Mouse (Mus musculus): ENCODE data around the gene 2610042L04Rik.
"Not testable (repeated sequence)": the region's sequence is repeated elsewhere in the genome, so short reads cannot be mapped to it uniquely, and the experiment has no call there.

Gene 2610042L04Rik

DNA sequence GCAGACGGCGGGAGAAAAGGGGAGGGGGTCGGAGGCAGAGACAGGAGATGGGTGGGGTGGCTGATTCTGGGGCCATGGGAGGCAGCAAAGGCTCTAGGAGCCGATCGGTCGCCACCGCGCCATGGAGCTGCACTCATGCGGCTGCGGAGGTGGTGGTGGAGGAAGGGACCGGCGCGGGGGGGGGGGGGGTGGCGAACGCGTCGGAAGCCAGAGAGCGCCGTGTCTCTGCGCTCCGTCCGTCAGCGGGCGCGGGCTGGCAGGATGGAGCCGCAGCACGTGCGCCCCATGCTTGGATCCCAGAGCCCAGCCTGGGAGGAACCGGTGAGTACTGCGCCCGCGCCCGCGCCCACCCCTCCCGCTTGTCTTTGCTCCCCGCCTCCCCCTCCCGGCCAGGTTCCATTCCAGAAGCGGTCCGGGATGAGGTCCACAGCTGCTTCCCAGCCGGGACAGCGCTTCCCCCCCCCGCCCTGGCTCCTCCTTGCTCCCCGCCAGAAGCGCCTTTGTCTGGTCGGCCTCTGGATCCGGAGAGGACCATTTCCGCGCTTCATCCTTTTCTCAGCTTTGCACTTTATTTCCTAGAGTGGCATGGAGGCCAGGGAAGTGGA is at the start of gene 2610042L04Rik:
2610042L04Rik (plus strand) TSS at position 288 of the 605 bp plus-strand sequence.
- DNase-seq, result not testable (repeated sequence)

DNA sequence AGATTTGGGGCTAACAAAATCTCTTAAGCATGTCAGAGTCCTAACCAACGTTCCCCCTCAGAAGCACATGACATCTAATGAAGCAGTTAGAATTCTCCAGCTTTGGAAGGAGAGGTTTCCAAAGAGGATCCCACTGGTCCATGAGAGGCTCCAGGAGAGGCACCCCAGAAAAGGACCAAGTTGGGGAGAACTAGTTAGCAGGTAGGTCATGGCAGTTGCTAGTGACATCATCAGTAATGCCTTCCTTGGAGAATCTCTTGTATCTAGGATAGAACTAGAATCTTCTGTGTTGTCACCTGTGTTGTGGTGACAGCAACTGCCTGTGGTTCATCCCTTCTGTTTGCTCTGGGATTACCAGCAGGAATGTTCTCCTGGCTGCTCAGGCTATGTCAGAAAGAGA is 17.6 kb upstream of the 2610042L04Rik start, which contains the start of gene Gm3149:
Gm3149 (plus strand) TSS at position 301 of the 400 bp plus-strand sequence.
- DNase-seq, result not testable (repeated sequence)

DNA sequence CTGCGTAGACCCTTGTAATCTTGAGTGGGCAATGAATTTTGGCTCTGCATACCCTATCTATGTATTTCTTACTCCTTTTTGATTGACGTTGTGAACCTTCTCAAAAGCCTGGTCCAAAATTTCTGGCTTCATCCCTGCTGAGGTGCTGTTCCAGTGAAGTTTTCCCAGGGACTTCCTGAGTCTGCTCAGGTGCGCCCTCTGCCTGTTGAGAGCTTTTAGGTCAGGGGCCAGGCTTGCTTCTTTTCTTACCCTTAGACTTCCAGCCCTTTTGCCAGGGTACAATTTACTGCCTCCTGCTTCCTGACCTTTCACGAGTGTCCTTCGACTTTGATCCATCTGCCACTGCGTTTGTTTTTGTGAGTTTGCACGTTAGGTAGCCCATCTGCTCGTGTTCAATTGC is 943 bp downstream of the 2610042L04Rik start:
- DNase-seq, result not testable (repeated sequence)

DNA sequence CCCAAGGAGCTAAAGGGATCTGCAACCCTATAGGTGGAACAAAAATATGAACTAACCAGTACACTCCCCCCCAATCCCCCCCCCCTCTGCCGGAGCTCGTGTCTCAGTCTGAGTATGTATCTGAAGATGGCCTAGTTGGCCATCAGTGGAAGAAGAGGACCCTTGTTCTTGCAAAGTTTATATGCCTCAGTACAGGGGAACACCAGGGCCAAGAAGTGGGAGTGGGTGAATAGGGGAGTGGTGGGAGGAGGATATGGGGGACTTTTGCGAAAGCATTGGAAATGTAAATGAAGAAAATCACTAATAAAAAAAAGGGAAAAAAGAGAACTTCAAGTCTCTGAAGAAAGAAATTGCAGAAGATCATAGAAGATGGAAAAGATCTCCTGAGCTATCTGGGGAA is 34.4 kb downstream of the 2610042L04Rik start:
- not testable (repeated sequence) for DNase-seq

DNA sequence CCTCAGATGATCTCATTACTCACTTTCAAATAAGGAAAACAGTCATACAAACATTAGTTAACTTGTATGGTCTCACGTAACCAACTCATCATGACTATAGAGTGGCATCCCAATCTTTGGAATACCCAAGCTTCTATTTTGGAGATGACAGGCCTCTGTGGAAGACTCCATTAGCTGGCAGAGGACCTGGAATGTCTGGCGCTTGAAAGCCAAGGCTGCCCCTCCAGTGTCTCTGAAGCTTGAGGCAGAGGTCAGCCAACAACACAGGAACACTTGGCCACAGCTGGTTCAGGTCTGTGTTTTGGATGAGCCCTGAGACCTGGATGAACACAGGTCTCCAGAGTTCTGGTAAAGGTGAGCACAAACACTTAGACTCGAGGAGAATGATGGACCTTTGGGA is 35.1 kb downstream of the 2610042L04Rik start:
- not testable (repeated sequence) for DNase-seq

DNA sequence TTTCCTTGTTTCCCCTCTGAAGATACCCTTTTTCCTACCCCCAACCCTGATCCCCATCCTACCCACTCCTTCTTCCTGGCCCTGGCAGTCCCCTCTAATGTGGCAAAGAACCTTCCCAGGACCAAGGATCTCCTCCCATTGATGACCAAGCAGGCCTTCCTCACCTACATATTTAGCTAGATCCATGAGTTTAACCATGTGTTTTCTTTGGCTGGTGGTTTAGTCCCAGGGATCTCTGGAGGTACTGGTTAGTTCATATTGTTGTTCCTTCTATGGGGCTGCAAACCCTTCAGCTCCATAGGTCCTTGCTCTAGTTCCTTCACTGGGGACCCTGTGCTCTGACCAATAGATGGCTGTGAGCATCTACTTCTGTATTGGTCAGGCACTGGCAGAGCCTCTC is 43.3 kb downstream of the 2610042L04Rik start:
- not testable (repeated sequence) for DNase-seq

DNA sequence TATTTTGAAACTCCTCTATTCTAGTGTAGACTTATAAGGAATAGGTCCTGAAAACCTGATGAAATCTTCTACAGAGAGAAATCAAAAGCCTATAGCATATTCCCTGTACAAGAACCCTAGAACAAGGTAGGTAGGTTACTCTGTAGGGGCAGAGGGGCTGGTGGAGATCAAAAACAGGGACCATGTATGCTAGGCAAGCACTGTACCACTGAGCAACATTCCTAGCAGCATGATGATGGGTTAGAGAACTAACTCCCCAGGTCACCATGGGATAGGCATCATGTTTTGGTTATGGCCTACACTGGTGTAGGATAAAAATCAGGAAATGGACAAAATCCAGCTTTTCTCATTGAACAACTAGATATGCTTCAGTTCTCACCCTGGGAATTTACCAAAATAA is 51.0 kb downstream of the 2610042L04Rik start:
- DNase-seq, result not testable (repeated sequence)

DNA sequence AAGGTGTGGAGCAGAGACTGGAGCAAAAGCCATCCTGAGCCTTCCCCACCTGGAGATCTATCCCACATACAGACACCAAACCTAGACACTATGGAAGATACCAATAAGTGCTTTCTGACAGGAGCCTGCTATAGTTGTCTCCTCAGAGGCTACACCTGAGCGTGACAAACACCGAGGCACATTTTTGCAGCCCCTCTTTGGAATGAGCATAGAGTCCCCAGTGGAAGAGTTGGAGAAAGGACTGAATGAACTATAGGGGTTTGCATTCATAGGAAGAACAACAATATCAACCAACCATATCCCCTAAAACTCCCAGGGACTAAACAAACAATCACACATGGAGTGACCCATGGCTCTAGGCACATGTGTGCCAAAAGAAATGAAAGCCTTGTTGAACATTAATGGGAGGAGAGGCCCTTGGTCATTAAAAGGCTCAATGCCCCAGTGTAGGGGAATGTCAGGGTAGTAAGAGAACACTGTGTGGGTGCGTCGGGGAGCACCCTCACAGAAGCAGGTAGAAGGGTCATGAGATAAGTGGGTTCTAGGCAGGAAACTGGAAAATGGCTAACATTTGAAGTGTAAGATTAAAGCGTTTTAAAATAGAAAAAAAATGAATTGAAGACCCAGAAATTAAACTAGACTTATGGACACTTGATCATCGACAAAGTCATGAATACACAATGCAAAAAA is 58.4 kb downstream of the 2610042L04Rik start:
- not testable (repeated sequence) for DNase-seq

DNA sequence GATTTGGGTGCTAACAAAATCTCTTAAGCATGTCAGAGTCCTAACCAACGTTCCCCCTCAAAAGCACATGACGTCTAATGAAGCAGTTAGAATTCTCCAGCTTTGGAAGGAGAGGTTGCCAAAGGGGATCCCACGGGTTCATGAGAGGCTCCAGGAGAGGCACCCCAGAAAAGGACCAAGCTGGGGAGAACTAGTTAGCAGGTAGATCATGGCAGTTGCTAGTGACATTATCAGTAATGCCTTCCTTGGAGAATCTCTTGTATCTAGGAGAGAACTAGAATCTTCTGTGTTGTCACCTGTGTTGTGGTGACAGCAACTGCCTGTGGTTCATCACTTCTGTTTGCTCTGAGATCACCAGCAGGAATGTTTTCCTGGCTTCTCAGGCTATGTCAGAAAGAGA is 62.7 kb downstream of the 2610042L04Rik start, which contains the start of gene Gm3159:
Gm3159 (plus strand) TSS at position 301 of the 400 bp plus-strand sequence.
- not testable (repeated sequence) for DNase-seq

DNA sequence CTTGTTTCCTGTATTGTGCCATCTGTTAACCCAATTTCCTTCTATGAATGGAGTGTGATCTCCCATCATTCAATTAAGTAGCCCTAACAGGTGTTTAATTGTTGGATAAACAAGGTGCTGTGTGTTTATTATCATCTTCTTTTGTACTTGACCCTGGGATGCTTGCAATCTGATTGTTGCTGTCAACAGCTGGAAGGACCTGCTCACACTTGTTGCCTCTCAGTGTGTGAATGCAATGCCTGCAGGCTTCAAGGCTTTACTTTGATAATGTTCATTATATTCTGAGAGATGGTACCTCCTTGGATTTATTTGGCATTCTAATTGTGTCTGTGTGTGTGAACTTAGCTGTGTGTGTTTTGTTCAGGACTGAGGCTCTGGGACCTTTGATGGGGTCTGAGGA is 64.1 kb downstream of the 2610042L04Rik start:
- DNase-seq, result not testable (repeated sequence)

DNA sequence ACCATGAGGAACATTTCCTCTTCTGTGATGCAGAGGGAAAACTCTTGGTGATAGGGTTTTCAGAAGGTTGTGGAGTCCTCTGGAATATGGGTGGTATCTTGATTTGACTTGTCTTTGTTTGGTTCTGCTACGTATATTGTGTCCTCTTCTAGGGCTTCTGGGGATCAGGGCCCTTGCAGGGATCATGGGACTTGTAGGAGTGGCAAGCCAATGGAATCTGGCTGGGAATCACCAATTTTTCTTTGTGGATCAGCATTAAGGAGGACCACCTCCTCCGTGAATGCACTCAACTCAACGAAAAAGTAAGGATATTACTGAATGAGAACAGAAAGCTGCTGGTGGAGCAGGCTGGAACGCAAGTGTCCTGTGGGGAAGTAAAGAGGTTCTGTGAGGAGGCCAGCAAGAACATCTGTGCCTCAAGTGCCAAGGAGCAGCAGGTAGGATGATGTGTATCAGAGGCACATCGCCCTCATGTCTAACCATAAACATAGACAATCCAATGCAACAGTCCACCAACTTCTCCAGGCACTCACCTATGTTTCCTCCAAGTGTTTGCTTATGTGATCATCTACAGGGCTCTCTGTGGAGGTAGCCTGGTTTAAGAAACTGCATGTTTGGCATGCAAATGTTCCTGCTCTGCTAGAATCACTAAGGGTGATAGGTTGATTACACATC is 65.7 kb downstream of the 2610042L04Rik start:
- not testable (repeated sequence) for DNase-seq

DNA sequence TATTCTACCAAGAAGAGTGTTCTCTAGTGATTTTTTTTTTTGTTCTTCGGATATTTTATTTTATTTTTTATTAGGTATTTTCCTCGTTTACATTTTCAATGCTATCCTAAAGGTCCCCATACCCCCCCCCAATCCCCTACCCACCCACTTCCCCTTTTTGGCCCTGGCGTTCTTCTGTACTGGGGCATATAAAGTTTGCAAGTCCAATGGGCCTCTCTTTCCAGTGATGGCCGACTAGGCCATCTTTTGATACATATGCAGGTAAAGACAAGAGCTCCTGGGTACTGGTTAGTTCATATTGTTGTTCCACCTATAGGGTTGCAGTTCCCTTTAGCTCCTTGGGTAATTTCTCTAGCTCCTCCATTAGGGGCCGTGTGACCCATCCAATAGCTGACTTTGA is 66.7 kb downstream of the 2610042L04Rik start:
- not testable (repeated sequence) for DNase-seq

DNA sequence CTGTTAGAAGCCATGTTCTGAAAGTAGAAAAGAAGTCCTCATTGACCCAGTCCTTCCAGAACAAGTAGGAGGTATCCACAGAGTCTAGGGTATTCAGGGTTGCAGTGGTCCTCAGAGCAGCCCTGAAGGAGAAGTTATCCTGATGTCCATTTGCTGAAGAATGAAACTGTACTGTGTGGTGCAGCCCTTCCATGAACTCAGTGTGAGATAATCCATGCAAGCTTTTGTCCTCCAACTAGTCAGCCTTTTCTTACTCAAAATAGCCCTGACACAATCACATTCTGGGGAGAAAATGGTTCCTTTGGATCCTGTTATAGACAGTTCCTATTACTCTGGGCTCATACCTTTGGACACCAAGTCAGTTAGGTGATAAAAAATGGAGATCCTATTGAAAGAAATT is 69.3 kb downstream of the 2610042L04Rik start:
- not testable (repeated sequence) for DNase-seq
